Mouse (Mus musculus) B cell, adult (primary cell): ENCODE data around the gene Dtx2. TPM values are rescaled to one million over a fixed set of nuclear protein-coding genes. Genes with fewer than 3 reads are reported as not detected.

Source experiments
- total RNA-seq: library from RNA; stranded (reverse); gene quantifications from 4 replicates; pipeline ENCODE4 v1.2.4, GENCODE M21; 2023; ENCODE audit not compliant: inconsistent age

Gene Dtx2
- total RNA-seq: 32.4 to 36.4 TPM (median 34.3 TPM) in 4 replicates

GRCm38 (mm10) chr5:135994725-135995687, at the start of gene Dtx2:
Gene Dtx2 (plus strand): TSS chr5:135994800.

GRCm38 (mm10) chr5:135974365-135974764, 20.2 kb upstream of the Dtx2 start, which contains the start of gene Ssc4d:
Gene Ssc4d (minus strand): TSS chr5:135974531.

GRCm38 (mm10) chr5:135979904-135980303, 14.7 kb upstream of the Dtx2 start, which contains the start of gene Zp3:
Gene Zp3 (plus strand): TSS chr5:135980099.

GRCm38 (mm10) chr5:136038258-136039214, 43.9 kb downstream of the Dtx2 start, which contains the start of gene Upk3b:
Gene Upk3b (plus strand): TSS chr5:136038496.

GRCm38 (mm10) chr5:136054301-136055077, 59.9 kb downstream of the Dtx2 start, which contains the start of gene Upk3bl:
Gene Upk3bl (plus strand): TSS chr5:136054492.

Other genes with a start within 250 kb of the Dtx2 start
- 0.42 TPM in 1 of 4 replicates, not detected in the others for gene Styxl1, start 216.4 kb upstream of the Dtx2 start, total RNA-seq
- gene Mdh2, start 216.3 kb upstream of the Dtx2 start, total RNA-seq: 140 to 166 TPM (median 157 TPM) in 4 replicates
- gene Srrm3, start 187.9 kb upstream of the Dtx2 start, total RNA-seq: not detected in 4 replicates
- 1.4 to 5.8 TPM (median 3.1 TPM) in 4 replicates for gene Hspb1, start 106.9 kb upstream of the Dtx2 start, total RNA-seq
- 75.8 to 90.5 TPM (median 86.6 TPM) in 4 replicates for gene Ywhag, start 60.2 kb upstream of the Dtx2 start, total RNA-seq
- 0.58 to 1.0 TPM (median 0.72 TPM) in 3 of 4 replicates, not detected in the other for gene Ssc4d, start 20.3 kb upstream of the Dtx2 start, total RNA-seq
- gene Zp3, start 14.7 kb upstream of the Dtx2 start, total RNA-seq: not detected in 4 replicates
- 0.29 to 0.83 TPM (median 0.63 TPM) in 4 replicates for gene Upk3b, start 43.7 kb downstream of the Dtx2 start, total RNA-seq
- gene Upk3bl, start 59.7 kb downstream of the Dtx2 start, total RNA-seq: not detected in 4 replicates
- 14.2 to 20.5 TPM (median 19.1 TPM) in 4 replicates for gene Rasa4, start 89.1 kb downstream of the Dtx2 start, total RNA-seq
- gene Polr2j, start 121.8 kb downstream of the Dtx2 start, total RNA-seq: 57.3 to 80.7 TPM (median 72.8 TPM) in 4 replicates
- 27.3 to 31.5 TPM (median 29.4 TPM) in 4 replicates for gene Lrwd1, start 141.3 kb downstream of the Dtx2 start, total RNA-seq
- 12.0 to 14.7 TPM (median 12.5 TPM) in 4 replicates for gene Alkbh4, start 141.3 kb downstream of the Dtx2 start, total RNA-seq
- 54.0 to 57.6 TPM (median 55.1 TPM) in 4 replicates for gene Orai2, start 175.9 kb downstream of the Dtx2 start, total RNA-seq
- gene Prkrip1, start 204.2 kb downstream of the Dtx2 start, total RNA-seq: 29.1 to 35.6 TPM (median 31.5 TPM) in 4 replicates